Mouse (Mus musculus) limb, embryonic 11.5 days (tissue): ENCODE results near the gene Tmem38b. TPM values are rescaled to one million over a fixed set of nuclear protein-coding genes. Genes with fewer than 3 reads are reported as not detected.

Source experiments
- ATAC-seq: fragments of 200-750 bp; cut with Nextera tagmentation; 2 replicates; pipeline ENCODE4 v1.8.0; 2017; ENCODE audit warnings: low read depth; ENCODE audit not compliant: insufficient number of reproducible peaks, low FRiP score, low TSS enrichment
- DNase-seq: peaks from one replicate; pipeline ENCODE4 v3.0.0-alpha.2; 2015; ENCODE audit warnings: low spot score
- H3K27ac ChIP-seq: fragments of 300-500 bp; sonication (generic); replicated peaks from 2 replicates; pipeline ENCODE4 v1.5.1; 2014; ENCODE audit warnings: low read depth, mild to moderate bottlenecking, low read length
- H3K27me3 ChIP-seq: fragments of 300-500 bp; sonication (generic); 2 replicates; pipeline ENCODE4 v1.6.1; 2014; ENCODE audit warnings: mild to moderate bottlenecking, low read length, mixed read lengths; ENCODE audit not compliant: control insufficient read depth, insufficient read depth
- H3K36me3 ChIP-seq: fragments of 300-500 bp; sonication (generic); 2 replicates; pipeline ENCODE4 v1.6.1; 2014; ENCODE audit warnings: mild to moderate bottlenecking, low read length, moderate library complexity, mixed read lengths; ENCODE audit not compliant: control insufficient read depth, insufficient read depth
- H3K4me1 ChIP-seq: fragments of 300-500 bp; sonication (generic); 2 replicates; pipeline ENCODE4 v1.6.1; 2014; ENCODE audit warnings: low read length, mixed read lengths; ENCODE audit not compliant: control insufficient read depth, insufficient read depth
- H3K4me2 ChIP-seq: fragments of 300-500 bp; sonication (generic); 2 replicates; pipeline ENCODE4 v1.6.1; 2014; ENCODE audit warnings: low read depth, mild to moderate bottlenecking, moderate library complexity; ENCODE audit not compliant: severe bottlenecking
- H3K4me3 ChIP-seq: fragments of 300-500 bp; sonication (generic); 2 replicates; pipeline ENCODE4 v1.5.1; 2014; ENCODE audit warnings: low read depth, low read length
- H3K9ac ChIP-seq: fragments of 300-500 bp; sonication (generic); 2 replicates; pipeline ENCODE4 v1.6.1; 2014; ENCODE audit warnings: mild to moderate bottlenecking, low read length
- H3K9me3 ChIP-seq: fragments of 300-500 bp; sonication (generic); 2 replicates; pipeline ENCODE4 v1.6.1; 2016; ENCODE audit warnings: low read length; ENCODE audit not compliant: control insufficient read depth
- WGBS: fragments of 180-500 bp; shearing (Covaris S2); extraction: QIAGEN DNeasy Blood & Tissue Kit; methylation state at CpG from one replicate; pipeline ENCODE4 v1.1.7; 2014; 5-methylcytosine and 5-hydroxymethylcytosine counted together
- polyA plus RNA-seq: library from polyadenylated mRNA; unstranded; fragments of >200 nt; fragmentation: Nextera tagmentation; extraction: Ambion mirVana; gene quantifications from 2 replicates; pipeline ENCODE4 v1.2.1, GENCODE M21; 2014

The Tmem38b gene
- polyA plus RNA-seq, 1 experiment from 2014 or later: 5.4 TPM

DNA sequence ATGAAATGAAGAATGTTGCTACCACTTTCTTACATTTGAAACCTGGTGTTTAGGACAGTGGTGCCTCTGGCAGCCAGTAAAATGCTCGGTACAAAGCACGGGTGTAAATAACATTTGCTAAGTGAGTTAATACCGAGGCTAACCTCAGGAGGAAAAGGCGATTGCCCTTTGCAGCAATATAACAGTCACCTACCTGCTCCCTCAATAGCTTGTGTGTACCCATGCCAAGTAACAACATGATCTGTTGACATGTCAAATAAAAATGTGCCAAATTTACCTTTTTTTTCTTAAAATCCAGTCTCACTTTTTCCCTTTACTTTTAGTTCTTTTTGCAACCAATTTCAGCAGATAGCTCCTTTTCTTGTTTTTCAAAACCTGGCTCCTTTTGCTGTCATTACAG lies 1.0 kb upstream of the Tmem38b start:
- no peak for ATAC-seq
- H3K4me3 ChIP-seq: no peak overlapping the region
- no peak overlapping the region for H3K27ac ChIP-seq
- H3K36me3 ChIP-seq: no peaks in the 10 kb centered on the region
- H3K9me3 ChIP-seq: no peaks in the 10 kb centered on the region
- 46% methylated on average over 4 of the region's 4 CpGs for WGBS
- no peak overlapping the region for H3K4me2 ChIP-seq
- DNase-seq: no peak
- H3K9ac ChIP-seq: no peak overlapping the region
- H3K27me3 ChIP-seq: no peaks in the 10 kb centered on the region
- H3K4me1 ChIP-seq: no peaks in the 10 kb centered on the region

DNA sequence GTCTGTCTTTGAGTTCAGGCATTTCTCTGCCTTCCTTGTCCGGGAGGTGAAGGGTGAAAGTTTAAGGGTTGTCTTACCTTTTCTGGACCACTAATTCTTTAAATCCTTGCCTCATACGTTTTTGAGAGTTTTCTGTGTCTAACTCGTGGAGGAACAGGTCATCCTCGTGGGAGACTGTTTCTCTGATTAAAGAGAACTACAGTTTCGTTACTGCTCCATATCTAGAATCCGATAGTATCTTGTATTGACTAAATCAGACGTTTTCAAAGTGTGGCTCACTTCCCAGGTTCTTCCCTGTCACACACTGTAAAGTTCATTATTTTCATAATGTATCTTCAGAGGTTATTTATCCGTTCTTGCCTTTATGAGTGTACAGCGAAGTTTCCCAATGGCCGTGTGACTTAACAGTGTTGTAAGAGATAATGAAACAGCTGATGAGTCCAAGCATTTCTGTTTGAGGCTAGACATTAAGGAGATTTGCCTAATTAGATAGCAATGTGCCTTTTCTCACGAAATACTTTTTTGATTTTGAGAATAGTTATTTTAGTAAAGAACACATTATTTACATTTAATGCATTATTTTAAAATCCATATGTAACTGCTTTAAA lies 900 bp downstream of the Tmem38b start:
- Histone ChIP-seq H3K9me3 (no peaks in the 10 kb centered on the region), H3K4me2 (peak overlapping the region; percentile 58), H3K4me3 (peak overlapping the region; percentile 88), H3K27me3 (no peaks in the 10 kb centered on the region), H3K4me1 (no peaks in the 10 kb centered on the region), H3K36me3 (no peaks in the 10 kb centered on the region), H3K9ac (no peak overlapping the region), H3K27ac (no peak overlapping the region)
- WGBS: 26% methylated on average over 11 of the region's 11 CpGs
- no peak for ATAC-seq
- no peak for DNase-seq

- DNase-seq (no peak), ATAC-seq (no peak)
- H3K27ac ChIP-seq: no peak overlapping the region
- H3K4me3 ChIP-seq: no peak overlapping the region
- WGBS: 85% methylated on average over 5 of the region's 5 CpGs
- H3K4me1 ChIP-seq: no peaks in the 10 kb centered on the region
- H3K9me3 ChIP-seq: no peaks in the 10 kb centered on the region
- H3K36me3 ChIP-seq: no peaks in the 10 kb centered on the region
- no peak overlapping the region for H3K4me2 ChIP-seq
- H3K27me3 ChIP-seq: no peaks in the 10 kb centered on the region
- H3K9ac ChIP-seq: no peak overlapping the region
Observed at GRCm38 (mm10) chr4:53827869-53828268, 2.0 kb downstream of the Tmem38b start.

DNA sequence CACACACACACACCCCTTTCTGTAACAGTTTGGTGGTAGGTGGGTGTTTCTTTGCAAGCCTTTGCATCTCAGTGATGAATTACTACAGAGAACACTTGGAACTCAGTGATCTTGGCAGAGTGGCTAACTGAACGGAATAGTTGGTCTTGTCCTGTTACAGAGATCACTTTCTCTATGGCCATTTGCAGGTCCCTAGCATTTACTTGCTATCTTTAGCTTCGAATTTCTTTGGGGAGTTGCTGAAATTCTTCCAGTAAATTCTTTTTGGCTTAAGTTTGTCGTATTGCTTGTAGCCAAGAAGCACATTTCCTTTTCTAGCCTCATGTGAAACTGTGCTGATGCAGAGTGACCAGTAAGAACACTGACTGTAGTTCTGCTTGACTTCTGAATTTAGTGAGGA lies 3.1 kb downstream of the Tmem38b start:
- DNase-seq: no peak
- no peak for ATAC-seq
- WGBS: 83% methylated on average over 3 of the region's 3 CpGs

DNA sequence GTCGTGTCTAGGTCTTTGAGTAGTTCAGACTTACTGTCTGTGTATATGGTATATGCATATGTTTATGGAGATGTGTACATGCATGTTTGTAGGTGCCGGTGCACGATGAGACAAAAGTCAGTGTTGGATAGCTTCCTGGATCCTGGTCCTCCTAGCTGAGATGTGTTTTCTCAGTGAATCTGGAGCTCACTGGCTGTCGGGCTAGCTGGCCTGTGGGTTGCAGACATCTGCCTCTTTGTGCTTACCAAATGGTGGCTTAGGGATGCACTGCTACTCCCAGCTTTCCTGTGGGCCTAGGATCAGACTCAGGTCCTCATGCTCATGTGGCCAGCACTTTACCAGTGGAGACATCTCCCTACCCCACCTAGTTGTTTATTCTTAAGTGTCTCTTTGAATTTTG lies 4.2 kb downstream of the Tmem38b start:
- WGBS: 89% methylated on average over 4 of the region's 4 CpGs
- Histone ChIP-seq H3K4me1 (no peaks in the 10 kb centered on the region), H3K9me3 (no peaks in the 10 kb centered on the region), H3K27me3 (no peaks in the 10 kb centered on the region), H3K4me2 (no peak overlapping the region), H3K27ac (no peak overlapping the region), H3K9ac (no peak overlapping the region), H3K4me3 (no peak overlapping the region), H3K36me3 (no peaks in the 10 kb centered on the region)
- no peak for DNase-seq
- no peak for ATAC-seq

More for the DNA sequence above, 3.1 kb downstream of the Tmem38b start:
- Histone ChIP-seq H3K9ac (no peak overlapping the region), H3K27me3 (no peaks in the 10 kb centered on the region), H3K4me2 (no peak overlapping the region), H3K9me3 (no peaks in the 10 kb centered on the region), H3K36me3 (no peaks in the 10 kb centered on the region), H3K27ac (no peak overlapping the region), H3K4me3 (no peak overlapping the region), H3K4me1 (no peaks in the 10 kb centered on the region)

DNA sequence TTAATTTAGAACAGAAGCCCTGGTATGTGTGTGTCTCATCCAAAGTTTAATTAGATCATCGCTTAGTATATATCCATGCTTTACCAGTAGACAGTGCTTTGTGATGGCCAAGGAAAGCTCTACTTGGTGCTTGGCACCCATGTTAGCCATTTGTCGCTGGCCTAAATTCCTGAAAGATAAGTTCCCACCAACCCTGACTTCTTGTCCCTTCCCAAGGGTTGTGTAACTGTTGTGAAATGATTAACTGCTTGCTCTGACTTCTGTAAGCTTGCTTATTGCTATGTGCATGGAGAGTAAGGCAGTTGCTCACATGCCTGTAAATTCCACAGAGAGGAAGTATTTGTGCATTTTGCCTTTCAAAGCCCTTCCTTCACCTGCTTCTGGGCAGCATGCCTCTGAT lies 4.7 kb downstream of the Tmem38b start:
- no peaks in the 10 kb centered on the region for H3K9me3 ChIP-seq
- no peaks in the 10 kb centered on the region for H3K4me1 ChIP-seq
- H3K9ac ChIP-seq: no peak overlapping the region
- ATAC-seq (no peak), DNase-seq (no peak)
- 93% methylated on average over 2 of the region's 2 CpGs for WGBS
- no peaks in the 10 kb centered on the region for H3K36me3 ChIP-seq
- no peak overlapping the region for H3K4me2 ChIP-seq
- H3K27me3 ChIP-seq: no peaks in the 10 kb centered on the region
- H3K4me3 ChIP-seq: no peak overlapping the region
- H3K27ac ChIP-seq: no peak overlapping the region

DNA sequence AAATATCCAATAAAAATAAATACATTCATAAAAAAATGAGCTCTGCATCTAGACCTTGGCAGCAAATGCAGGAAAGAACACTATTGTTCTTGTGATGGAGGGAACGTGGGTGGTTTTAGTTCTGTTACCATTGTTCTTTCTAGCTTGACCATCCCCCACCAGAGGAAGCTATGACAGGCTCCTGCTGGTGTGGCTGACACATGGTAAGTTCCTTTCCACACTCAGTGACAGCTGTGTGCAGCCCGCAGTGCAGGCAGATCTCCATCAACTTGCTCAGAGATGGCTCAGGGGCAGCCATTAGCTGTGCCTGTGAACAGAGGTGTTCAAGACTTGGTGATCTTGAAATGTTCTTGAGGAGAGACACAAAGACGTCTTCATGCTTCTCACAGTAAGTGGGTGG lies 6.5 kb downstream of the Tmem38b start:
- Histone ChIP-seq H3K27me3 (no peaks in the 10 kb centered on the region), H3K9ac (no peak overlapping the region), H3K9me3 (no peaks in the 10 kb centered on the region), H3K27ac (no peak overlapping the region), H3K4me3 (no peak overlapping the region), H3K4me1 (no peaks in the 10 kb centered on the region), H3K36me3 (no peaks in the 10 kb centered on the region), H3K4me2 (no peak overlapping the region)
- DNase-seq (no peak), ATAC-seq (no peak)
- WGBS: 66% methylated on average over 3 of the region's 3 CpGs

GRCm38 (mm10) chr4:53836978-53837377 lies 11.1 kb downstream of the Tmem38b start:
- no peak overlapping the region for H3K27ac ChIP-seq
- H3K4me1 ChIP-seq: no peaks in the 10 kb centered on the region
- H3K4me2 ChIP-seq: no peak overlapping the region
- DNase-seq (no peak), ATAC-seq (no peak)
- H3K4me3 ChIP-seq: no peak overlapping the region
- no peaks in the 10 kb centered on the region for H3K36me3 ChIP-seq
- H3K27me3 ChIP-seq: no peaks in the 10 kb centered on the region
- H3K9ac ChIP-seq: no peak overlapping the region
- H3K9me3 ChIP-seq: no peaks in the 10 kb centered on the region
- WGBS: 46% methylated on average over 5 of the region's 5 CpGs
